Mouse (Mus musculus) neural tube, embryonic 15.5 days (tissue): Measurements from ENCODE around the gene Ackr4. TPM values are rescaled to one million over a fixed set of nuclear protein-coding genes. Genes with fewer than 3 reads are reported as not detected.

Experiments used
- ATAC-seq: fragments of 200-750 bp; cut with Nextera tagmentation; 2 replicates; pipeline ENCODE4 v1.8.0; 2017; ENCODE audit warnings: mild to moderate bottlenecking, moderate TSS enrichment, moderate library complexity; ENCODE audit not compliant: low FRiP score
- H3K27ac ChIP-seq: fragments of 300-500 bp; sonication (generic); replicated peaks from 2 replicates; pipeline ENCODE4 v1.5.1; 2015; ENCODE audit warnings: mild to moderate bottlenecking, inconsistent platforms
- H3K27me3 ChIP-seq: fragments of 300-500 bp; sonication (generic); replicated peaks from 2 replicates; pipeline ENCODE4 v1.6.1; 2015; ENCODE audit warnings: inconsistent platforms
- H3K36me3 ChIP-seq: fragments of 300-500 bp; sonication (generic); 2 replicates; pipeline ENCODE4 v1.6.1; 2015; ENCODE audit warnings: inconsistent platforms
- H3K4me1 ChIP-seq: fragments of 300-500 bp; sonication (generic); 2 replicates; pipeline ENCODE4 v1.6.1; 2015; ENCODE audit warnings: inconsistent platforms
- H3K4me2 ChIP-seq: fragments of 300-500 bp; sonication (generic); 2 replicates; pipeline ENCODE4 v1.6.1; 2015; ENCODE audit warnings: inconsistent platforms, mild to moderate bottlenecking, moderate library complexity
- H3K4me3 ChIP-seq: fragments of 300-500 bp; sonication (generic); replicated peaks from 2 replicates; pipeline ENCODE4 v1.5.1; 2015; ENCODE audit warnings: mild to moderate bottlenecking, inconsistent platforms
- H3K9ac ChIP-seq: fragments of 300-500 bp; sonication (generic); replicated peaks from 2 replicates; pipeline ENCODE4 v1.6.1; 2015; ENCODE audit warnings: mild to moderate bottlenecking, inconsistent platforms
- H3K9me3 ChIP-seq: fragments of 300-500 bp; sonication (generic); replicated peaks from 2 replicates; pipeline ENCODE4 v1.6.1; 2016; ENCODE audit warnings: inconsistent platforms
- WGBS: fragments of 180-500 bp; shearing (Covaris S2); methylation state at CpG from one replicate; pipeline ENCODE4 v1.1.7; 2015; ENCODE audit warnings: mixed read lengths; 5-methylcytosine and 5-hydroxymethylcytosine counted together
- polyA plus RNA-seq: library from polyadenylated mRNA; unstranded; fragments of >200 nt; fragmentation: Nextera tagmentation; extraction: Ambion mirVana; gene quantifications from 2 replicates; pipeline ENCODE4 v1.2.1, GENCODE M21; 2015

The Ackr4 gene
- polyA plus RNA-seq, 1 experiment from 2014 or later, result 3.3 TPM

DNA sequence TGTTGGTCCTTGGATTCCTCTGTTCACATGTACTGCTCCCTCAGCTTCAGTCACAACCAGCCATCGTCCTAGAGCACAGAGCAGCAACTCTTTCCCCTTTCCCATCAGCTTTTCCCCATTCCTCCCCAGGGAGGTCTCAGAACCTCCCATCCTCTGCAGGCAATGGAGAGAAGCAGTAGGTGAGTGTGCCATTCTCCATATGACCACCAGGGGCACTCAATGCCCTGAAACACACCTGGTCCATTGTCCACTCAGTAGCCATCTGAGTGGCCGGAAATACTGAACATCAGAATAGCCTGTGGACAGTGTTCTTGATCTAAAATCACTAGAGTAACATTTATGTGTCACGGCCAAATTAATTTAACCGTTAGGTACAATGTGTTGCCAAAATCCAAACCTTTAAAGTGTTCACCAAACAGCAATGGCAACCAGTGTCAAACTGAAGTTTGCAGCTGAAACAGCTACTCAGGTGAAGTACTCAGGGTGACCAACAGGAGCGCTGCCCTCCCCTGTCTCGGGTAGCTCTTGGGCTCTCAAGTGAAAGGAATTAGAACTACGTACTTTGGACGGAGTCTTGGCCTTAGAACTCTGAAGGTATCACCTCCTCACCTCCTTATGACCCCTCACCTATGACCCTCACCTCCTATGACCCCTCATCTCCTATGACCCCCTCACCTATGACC, 17.7 kb upstream of the Ackr4 start:
- WGBS, result 88% methylated on average over 8 of the region's 8 CpGs
- Histone ChIP-seq H3K9ac (no peak overlapping the region), H3K9me3 (no peaks in the 10 kb centered on the region), H3K27me3 (no peaks in the 10 kb centered on the region), H3K4me3 (no peak overlapping the region), H3K4me1 (no peaks in the 10 kb centered on the region), H3K27ac (no peak overlapping the region), H3K4me2 (no peak overlapping the region), H3K36me3 (no peaks in the 10 kb centered on the region)
- no peak for ATAC-seq

DNA sequence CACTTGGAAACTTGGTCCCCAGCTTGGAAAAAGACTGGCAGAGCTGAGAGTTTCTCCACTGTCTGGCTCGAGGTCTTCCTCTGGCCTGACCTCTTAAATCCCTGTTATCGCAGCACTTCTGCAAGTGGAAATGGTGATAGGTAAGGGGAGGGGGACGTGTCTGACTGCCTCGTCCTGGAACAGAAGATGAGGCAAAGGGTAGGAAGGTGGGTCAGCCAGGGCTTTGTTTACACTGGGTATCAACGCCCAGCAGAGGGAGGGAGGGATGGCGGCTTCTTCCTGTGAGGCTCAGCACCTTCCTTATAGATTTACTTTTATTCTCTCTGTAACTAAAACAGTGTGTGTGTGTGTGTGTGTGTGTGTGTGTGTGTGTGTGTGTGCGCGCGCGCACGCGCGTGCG, 16.1 kb upstream of the Ackr4 start:
- Histone ChIP-seq H3K4me2 (no peak overlapping the region), H3K9ac (no peak overlapping the region), H3K36me3 (no peaks in the 10 kb centered on the region), H3K9me3 (no peaks in the 10 kb centered on the region), H3K4me1 (no peaks in the 10 kb centered on the region), H3K4me3 (no peak overlapping the region), H3K27me3 (no peaks in the 10 kb centered on the region), H3K27ac (no peak overlapping the region)
- WGBS, result 90% methylated on average over 14 of the region's 14 CpGs
- ATAC-seq, result no peak

DNA sequence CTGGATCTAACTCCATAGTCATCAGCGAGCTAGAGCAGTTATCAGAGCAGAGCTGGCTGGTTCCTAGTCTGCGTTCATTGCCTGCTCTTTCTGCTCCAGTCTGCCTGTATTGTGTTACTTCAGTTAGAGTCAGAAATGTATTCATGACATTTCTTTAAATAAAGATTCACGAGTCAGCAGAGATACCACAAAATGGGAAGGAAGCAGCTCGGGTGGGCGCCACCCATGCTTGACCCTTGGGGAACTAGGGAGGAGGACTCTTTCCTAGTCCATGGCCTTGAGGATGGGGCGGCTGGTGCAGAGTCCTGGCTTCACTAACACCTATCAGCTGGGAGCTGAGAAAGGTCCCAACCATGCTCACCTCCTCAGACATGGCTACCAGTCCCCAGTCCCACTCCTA, 13.6 kb upstream of the Ackr4 start:
- no peak for ATAC-seq

DNA sequence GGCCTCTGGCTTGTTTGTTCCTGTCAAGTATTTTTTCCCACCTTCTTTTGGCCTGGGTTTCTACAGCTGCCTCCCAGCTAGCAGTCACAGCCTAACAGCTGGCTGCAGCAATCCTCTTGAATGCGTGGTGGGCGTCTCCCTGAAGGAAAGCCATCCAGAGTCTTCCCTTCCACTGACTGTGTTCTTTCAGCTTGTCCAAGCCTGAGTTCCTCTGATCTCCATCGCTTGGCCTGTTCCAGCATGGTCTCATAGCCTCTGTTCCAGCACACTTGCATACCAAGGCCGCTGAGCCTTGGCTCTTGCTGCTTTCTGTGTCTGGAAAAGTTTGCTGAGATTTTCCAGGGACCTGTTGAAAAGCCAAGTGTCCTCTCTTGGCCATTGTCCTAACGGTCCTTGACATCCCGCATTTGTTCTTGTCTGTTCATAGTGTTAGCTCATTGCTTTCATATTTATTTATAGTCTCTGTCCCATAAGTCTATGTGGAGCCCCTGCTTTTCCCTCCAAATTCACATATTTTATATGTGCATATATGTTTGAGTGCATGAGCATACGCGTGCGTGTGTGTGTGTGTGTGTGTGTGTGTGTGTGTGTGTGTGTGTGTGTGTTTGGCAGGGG, 3.5 kb upstream of the Ackr4 start:
- Histone ChIP-seq H3K4me2 (no peak overlapping the region), H3K9ac (no peak overlapping the region), H3K27me3 (no peaks in the 10 kb centered on the region), H3K9me3 (no peaks in the 10 kb centered on the region), H3K4me3 (no peak overlapping the region), H3K36me3 (no peaks in the 10 kb centered on the region), H3K27ac (no peak overlapping the region), H3K4me1 (peaks cover 8% of the 10 kb centered on the region; the same call in 1 of the 2 replicates)
- WGBS, result 88% methylated on average over 9 of the region's 9 CpGs
- ATAC-seq, result no peak

More for the DNA sequence above, 13.6 kb upstream of the Ackr4 start:
- Histone ChIP-seq H3K27me3 (no peaks in the 10 kb centered on the region), H3K9ac (no peak overlapping the region), H3K36me3 (no peaks in the 10 kb centered on the region), H3K4me1 (no peaks in the 10 kb centered on the region), H3K9me3 (no peaks in the 10 kb centered on the region), H3K4me2 (no peak overlapping the region), H3K4me3 (no peak overlapping the region), H3K27ac (no peak overlapping the region)
- WGBS, result 90% methylated on average over 6 of the region's 6 CpGs

DNA sequence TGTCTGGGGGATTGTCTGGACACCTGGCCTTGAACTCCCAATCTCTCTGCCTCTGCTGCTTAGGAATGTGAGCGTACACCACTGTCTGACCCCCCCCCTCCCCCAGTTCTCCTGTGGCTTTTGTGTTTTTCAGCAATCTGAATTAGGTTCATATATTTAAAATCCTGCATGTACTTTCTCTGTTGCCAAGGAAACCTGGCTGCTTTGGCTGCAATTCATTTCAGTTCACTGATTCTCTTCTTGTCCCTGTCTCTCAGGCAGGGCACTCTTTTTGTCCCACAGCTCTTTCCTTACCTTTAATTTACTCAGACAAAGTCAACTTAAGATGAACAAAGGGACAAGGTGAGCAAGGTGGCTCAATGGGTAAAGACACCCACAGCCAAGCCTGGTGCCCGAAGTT, 1.4 kb upstream of the Ackr4 start:
- no peaks in the 10 kb centered on the region for H3K27me3 ChIP-seq
- H3K4me3 ChIP-seq, result no peak overlapping the region
- peak overlapping the region; percentile 45; the same call in 1 of the 2 replicates for H3K27ac ChIP-seq
- no peaks in the 10 kb centered on the region for H3K9me3 ChIP-seq
- ATAC-seq, result no peak
- WGBS, result 22% methylated on average over 2 of the region's 2 CpGs
- H3K4me2 ChIP-seq, result no peak overlapping the region
- H3K36me3 ChIP-seq, result no peaks in the 10 kb centered on the region
- H3K4me1 ChIP-seq, result peaks cover 20% of the 10 kb centered on the region
- no peak overlapping the region for H3K9ac ChIP-seq

DNA sequence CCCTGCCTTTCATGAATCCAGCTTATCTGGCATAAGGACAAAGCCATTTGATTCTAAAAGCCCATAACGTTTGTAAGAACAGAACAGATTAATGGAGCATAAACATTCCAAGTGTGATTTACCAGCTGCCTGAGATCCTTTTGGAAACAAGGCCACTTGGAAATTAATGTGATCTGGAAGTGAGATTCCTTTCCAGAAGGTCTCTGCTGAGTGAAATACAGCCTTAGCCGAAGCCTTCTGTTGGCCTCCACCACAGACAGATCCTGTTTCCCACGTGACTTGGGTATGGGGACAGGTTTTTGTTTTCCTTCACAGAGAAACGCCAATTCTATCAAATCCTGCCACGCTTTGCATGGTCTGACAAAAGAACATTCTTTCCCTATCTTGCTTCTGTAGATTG, 3.1 kb downstream of the Ackr4 start:
- WGBS, result 16% methylated on average over 5 of the region's 5 CpGs
- H3K27me3 ChIP-seq, result no peaks in the 10 kb centered on the region
- H3K4me1 ChIP-seq, result peaks cover 29% of the 10 kb centered on the region
- ATAC-seq, result no peak
- H3K36me3 ChIP-seq, result no peaks in the 10 kb centered on the region
- H3K9me3 ChIP-seq, result no peaks in the 10 kb centered on the region
- no peak overlapping the region for H3K4me2 ChIP-seq
- H3K4me3 ChIP-seq, result no peak overlapping the region
- no peak overlapping the region for H3K9ac ChIP-seq
- peak overlapping the region; percentile 64 for H3K27ac ChIP-seq

DNA sequence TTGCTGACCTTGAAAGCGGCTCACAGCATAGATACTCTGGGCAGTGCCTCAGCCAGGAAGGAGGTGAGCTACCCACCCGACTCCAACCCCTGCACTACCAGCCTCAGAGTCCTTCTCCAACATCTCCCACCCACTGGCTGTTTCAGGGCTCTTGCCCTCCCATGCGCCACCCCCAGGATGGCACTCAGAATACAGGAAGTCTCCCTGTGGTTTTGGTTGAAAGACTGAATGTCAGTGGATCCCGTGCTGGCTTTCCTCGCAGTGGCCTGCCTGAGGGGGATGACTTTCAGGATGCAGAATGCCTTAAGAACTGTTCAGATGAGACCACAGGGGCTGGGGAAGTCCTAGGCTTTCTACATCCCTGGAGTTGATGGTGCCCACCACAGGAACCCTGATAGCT, 3.6 kb downstream of the Ackr4 start:
- no peaks in the 10 kb centered on the region for H3K27me3 ChIP-seq
- H3K4me1 ChIP-seq, result peaks cover 29% of the 10 kb centered on the region
- no peaks in the 10 kb centered on the region for H3K9me3 ChIP-seq
- H3K36me3 ChIP-seq, result no peaks in the 10 kb centered on the region
- no peak overlapping the region for H3K4me3 ChIP-seq
- no peak for ATAC-seq
- 62% methylated on average over 5 of the region's 5 CpGs for WGBS
- no peak overlapping the region for H3K4me2 ChIP-seq
- H3K27ac ChIP-seq, result peak overlapping the region; percentile 64
- H3K9ac ChIP-seq, result no peak overlapping the region

DNA sequence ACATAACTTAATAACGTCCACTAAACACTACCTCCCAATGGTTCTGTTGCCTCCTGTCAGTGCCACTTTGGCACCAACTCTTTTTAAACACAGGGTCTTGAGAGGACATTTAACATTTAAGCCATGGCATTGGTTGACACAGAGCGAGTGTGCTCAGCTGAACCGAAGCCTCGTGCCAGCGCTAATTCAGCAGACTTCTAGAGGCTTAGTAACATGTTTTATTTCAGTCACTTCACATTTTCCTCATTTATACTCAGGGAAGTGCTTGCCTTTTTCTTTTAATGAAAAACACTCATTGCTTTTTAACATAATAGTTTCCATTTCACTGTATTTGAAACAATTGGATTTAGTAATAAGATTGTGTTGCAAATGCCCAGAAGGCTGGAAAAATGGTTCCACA, 17.6 kb downstream of the Ackr4 start:
- 89% methylated on average over 5 of the region's 5 CpGs for WGBS
- ATAC-seq, result no peak
- Histone ChIP-seq H3K4me3 (no peak overlapping the region), H3K4me1 (no peaks in the 10 kb centered on the region), H3K27ac (no peak overlapping the region), H3K4me2 (no peak overlapping the region), H3K9me3 (no peaks in the 10 kb centered on the region), H3K27me3 (no peaks in the 10 kb centered on the region), H3K9ac (no peak overlapping the region), H3K36me3 (0 out of 2 replicates have a peak, but pooled peaks cover 5% of the 10 kb centered on the region)

DNA sequence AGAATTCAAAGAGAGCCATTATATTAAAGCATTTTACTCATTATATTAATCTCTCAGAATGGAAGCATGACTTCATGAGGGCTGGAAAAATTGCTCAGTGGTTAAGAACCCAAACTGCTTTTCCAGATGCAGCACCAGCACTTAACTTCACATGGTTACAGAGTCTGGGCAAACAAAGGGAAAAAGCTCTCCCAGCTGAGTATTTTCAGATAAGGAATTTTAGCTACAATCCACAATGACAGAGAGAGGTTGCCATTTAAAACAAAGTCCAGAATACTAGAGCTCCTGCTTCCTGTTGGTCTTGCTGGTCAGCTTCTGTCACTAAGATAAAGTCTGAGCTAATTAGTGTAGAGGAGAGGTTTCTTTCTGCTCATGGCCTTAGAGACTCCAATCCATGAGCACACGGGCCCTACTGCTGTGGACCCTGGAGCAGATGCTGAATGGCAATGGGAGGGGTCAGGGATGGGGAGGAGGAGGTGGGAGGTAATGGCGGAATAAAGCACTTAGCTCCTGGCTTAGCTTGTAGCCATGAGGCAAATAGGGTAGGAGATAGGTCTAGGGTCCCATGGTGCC, 18.1 kb downstream of the Ackr4 start:
- H3K27ac ChIP-seq, result no peak overlapping the region
- no peaks in the 10 kb centered on the region for H3K9me3 ChIP-seq
- H3K9ac ChIP-seq, result no peak overlapping the region
- no peaks in the 10 kb centered on the region for H3K4me1 ChIP-seq
- H3K27me3 ChIP-seq, result no peaks in the 10 kb centered on the region
- H3K36me3 ChIP-seq, result 0 out of 2 replicates have a peak, but pooled peaks cover 5% of the 10 kb centered on the region
- no peak overlapping the region for H3K4me3 ChIP-seq
- ATAC-seq, result no peak
- 69% methylated on average over 2 of the region's 2 CpGs for WGBS
- no peak overlapping the region for H3K4me2 ChIP-seq

DNA sequence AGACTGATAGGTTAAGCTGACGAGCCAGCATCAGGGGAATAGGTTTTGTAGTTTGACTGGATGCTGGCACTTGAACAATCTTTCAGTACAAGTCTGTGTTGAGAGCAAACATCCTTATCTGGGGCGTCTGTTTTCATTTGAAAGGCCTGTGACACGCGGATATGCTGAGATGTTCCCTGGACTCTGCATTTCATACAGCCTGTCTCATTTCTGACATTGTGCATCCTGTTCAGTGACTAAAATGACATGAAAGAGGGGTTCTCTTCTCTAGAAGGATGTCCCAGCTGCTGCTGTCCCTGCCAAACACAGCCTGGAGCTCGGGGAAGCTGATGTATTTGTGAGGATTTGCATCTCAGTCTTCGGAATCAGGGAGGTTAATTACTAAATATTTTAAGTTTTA, 19.3 kb downstream of the Ackr4 start:
- no peak overlapping the region for H3K27ac ChIP-seq
- no peak overlapping the region for H3K9ac ChIP-seq
- 84% methylated on average over 6 of the region's 6 CpGs for WGBS
- H3K27me3 ChIP-seq, result no peaks in the 10 kb centered on the region
- H3K4me2 ChIP-seq, result no peak overlapping the region
- no peaks in the 10 kb centered on the region for H3K9me3 ChIP-seq
- ATAC-seq, result no peak
- 0 out of 2 replicates have a peak, but pooled peaks cover 5% of the 10 kb centered on the region for H3K36me3 ChIP-seq
- no peak overlapping the region for H3K4me3 ChIP-seq
- H3K4me1 ChIP-seq, result no peaks in the 10 kb centered on the region; the same call in 1 of the 2 replicates

DNA sequence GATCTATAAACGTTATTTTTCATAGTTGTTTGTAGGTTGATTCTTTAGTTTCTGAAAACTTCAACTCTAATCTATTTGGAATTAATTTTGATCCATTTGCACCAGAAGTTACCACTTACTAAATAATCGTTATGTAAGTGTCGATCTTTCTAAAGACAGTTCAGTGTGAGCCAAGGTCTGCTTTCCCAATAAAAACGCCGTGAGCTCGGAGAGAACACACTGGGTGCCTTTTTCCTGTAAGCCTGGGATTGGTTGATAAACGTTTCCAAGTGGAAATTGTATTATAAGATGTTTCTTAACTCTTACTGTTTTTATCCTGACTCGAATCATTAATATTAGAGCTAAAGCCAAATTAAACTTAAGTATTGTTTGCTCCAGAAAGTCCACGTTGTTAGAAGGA, 19.8 kb downstream of the Ackr4 start:
- Histone ChIP-seq H3K4me1 (no peaks in the 10 kb centered on the region; the same call in 1 of the 2 replicates), H3K9me3 (no peaks in the 10 kb centered on the region), H3K4me3 (no peak overlapping the region), H3K9ac (no peak overlapping the region), H3K27me3 (no peaks in the 10 kb centered on the region), H3K36me3 (0 out of 2 replicates have a peak, but pooled peaks cover 4% of the 10 kb centered on the region), H3K27ac (no peak overlapping the region), H3K4me2 (no peak overlapping the region)
- WGBS, result 85% methylated on average over 9 of the region's 9 CpGs
- ATAC-seq, result no peak

DNA sequence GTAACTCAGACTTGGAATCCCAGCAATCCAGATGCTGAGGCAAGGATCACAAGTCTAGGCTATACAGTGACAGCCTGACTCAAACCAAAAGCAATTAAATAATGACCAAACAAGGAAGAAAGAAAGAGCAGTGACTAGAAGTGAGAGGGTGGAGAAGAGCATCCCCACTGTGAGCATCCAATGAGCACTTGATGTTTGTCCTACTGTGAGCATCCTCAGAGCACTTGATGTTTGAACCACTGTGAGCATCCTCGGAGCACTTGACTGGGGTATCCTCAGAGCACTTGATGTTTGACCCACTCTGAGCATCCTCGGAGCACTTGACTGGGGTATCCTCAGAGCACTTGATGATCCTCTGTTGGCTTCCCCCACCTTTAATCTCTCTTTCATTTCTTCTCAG, 21.7 kb downstream of the Ackr4 start:
- 81% methylated on average over 2 of the region's 2 CpGs for WGBS
- no peak overlapping the region for H3K9ac ChIP-seq
- ATAC-seq, result no peak

More for the DNA sequence above, 21.7 kb downstream of the Ackr4 start:
- Histone ChIP-seq H3K4me2 (no peak overlapping the region), H3K4me1 (no peaks in the 10 kb centered on the region; the same call in 1 of the 2 replicates), H3K9me3 (no peaks in the 10 kb centered on the region), H3K27ac (no peak overlapping the region), H3K36me3 (no peaks in the 10 kb centered on the region), H3K4me3 (no peak overlapping the region), H3K27me3 (no peaks in the 10 kb centered on the region)
